Mouse (Mus musculus) midbrain, embryonic 11.5 days (tissue): Measurements from ENCODE around the gene Gm13089. TPM values are rescaled to one million over a fixed set of nuclear protein-coding genes. Genes with fewer than 3 reads are reported as not detected.
"Not testable (repeated sequence)": the region's sequence is repeated elsewhere in the genome, so short reads cannot be mapped to it uniquely, and the experiment has no call there.

Source experiments
- ATAC-seq: fragments of 200-750 bp; cut with Nextera tagmentation; 2 replicates; pipeline ENCODE4 v1.8.0; 2017; ENCODE audit warnings: moderate TSS enrichment, moderate library complexity; ENCODE audit not compliant: low FRiP score
- DNase-seq: peaks from one replicate; pipeline ENCODE4 v3.0.0; 2015; ENCODE audit warnings: low spot score; ENCODE audit errors: missing footprints
- H3K27ac ChIP-seq: fragments of 300-500 bp; sonication (generic); 2 replicates; pipeline ENCODE4 v1.5.1; 2014; ENCODE audit warnings: low read depth, low read length
- H3K27me3 ChIP-seq: fragments of 300-500 bp; sonication (generic); 2 replicates; pipeline ENCODE4 v1.6.1; 2014; ENCODE audit warnings: mild to moderate bottlenecking, low read length, moderate library complexity, mixed read lengths; ENCODE audit not compliant: control insufficient read depth, insufficient read depth
- H3K36me3 ChIP-seq: fragments of 300-500 bp; sonication (generic); 2 replicates; pipeline ENCODE4 v1.6.1; 2014; ENCODE audit warnings: mild to moderate bottlenecking, low read length, moderate library complexity, mixed read lengths; ENCODE audit not compliant: control insufficient read depth, insufficient read depth
- H3K4me1 ChIP-seq: fragments of 300-500 bp; sonication (generic); 2 replicates; pipeline ENCODE4 v1.6.1; 2014; ENCODE audit warnings: low read length; ENCODE audit not compliant: control insufficient read depth, insufficient read depth
- H3K4me2 ChIP-seq: fragments of 300-500 bp; sonication (generic); 2 replicates; pipeline ENCODE4 v1.6.1; 2014; ENCODE audit warnings: mild to moderate bottlenecking, moderate library complexity
- H3K4me3 ChIP-seq: fragments of 300-500 bp; sonication (generic); 2 replicates; pipeline ENCODE4 v1.5.1; 2014; ENCODE audit warnings: low read depth, low read length
- H3K9ac ChIP-seq: fragments of 300-500 bp; sonication (generic); 2 replicates; pipeline ENCODE4 v1.6.1; 2014; ENCODE audit warnings: low read length
- H3K9me3 ChIP-seq: fragments of 300-500 bp; sonication (generic); 2 replicates; pipeline ENCODE4 v1.6.1; 2016; ENCODE audit warnings: low read length; ENCODE audit not compliant: control insufficient read depth
- WGBS: fragments of 180-500 bp; shearing (Covaris S2); extraction: QIAGEN DNeasy Blood & Tissue Kit; methylation state at CpG from one replicate; pipeline ENCODE4 v1.1.7; 2014; 5-methylcytosine and 5-hydroxymethylcytosine counted together
- polyA plus RNA-seq: library from polyadenylated mRNA; unstranded; fragments of >200 nt; fragmentation: Nextera tagmentation; extraction: Ambion mirVana; gene quantifications from 2 replicates; pipeline ENCODE4 v1.2.1, GENCODE M21; 2014

The Gm13089 gene
- not detected in 2 replicates for polyA plus RNA-seq

DNA sequence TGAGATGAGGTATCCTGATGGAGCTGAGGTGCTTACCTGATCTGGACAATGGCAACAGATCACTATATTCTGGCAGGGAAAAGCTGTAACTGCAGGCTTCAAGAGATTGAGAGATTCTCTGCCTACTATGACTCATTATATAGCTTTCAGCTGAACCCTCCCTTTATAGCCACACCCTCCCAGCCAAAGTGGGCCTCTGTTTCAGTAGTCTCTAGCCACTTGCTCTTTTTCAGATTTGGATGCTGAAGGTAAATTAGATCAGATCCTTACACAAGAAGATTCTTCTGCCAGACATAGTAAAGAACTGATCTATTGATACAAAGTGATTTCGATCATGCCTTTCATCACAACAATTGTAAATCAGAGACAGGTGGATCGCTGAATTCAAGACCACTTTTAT, at the start of gene Gm13089:
Gm13089 (minus strand) TSS at position 101 of the 400 bp plus-strand sequence.
- no peak within 1 kb of the TSS for H3K4me2 ChIP-seq
- H3K9ac ChIP-seq: no peak within 1 kb of the TSS
- no peak within 1 kb of the TSS for H3K4me3 ChIP-seq
- H3K4me1 ChIP-seq: no peaks in the 10 kb centered on the region
- peaks cover 10% of the 10 kb centered on the region; the same call in 1 of the 2 replicates for H3K9me3 ChIP-seq
- no peaks in the 10 kb centered on the region for H3K36me3 ChIP-seq
- WGBS: 82% methylated on average over 2 of the region's 2 CpGs
- DNase-seq (no peak), ATAC-seq (no peak)
- H3K27me3 ChIP-seq: no peaks in the 10 kb centered on the region
- H3K27ac ChIP-seq: no peak within 1 kb of the TSS

- DNase-seq: no peak
- H3K4me1 ChIP-seq: no peaks in the 10 kb centered on the region
- no peak within 1 kb of the TSS for H3K4me2 ChIP-seq
- H3K27me3 ChIP-seq: no peaks in the 10 kb centered on the region
- peaks cover 4% of the 10 kb centered on the region; the same call in 1 of the 2 replicates for H3K9me3 ChIP-seq
- no peak for ATAC-seq
- no peaks in the 10 kb centered on the region for H3K36me3 ChIP-seq
- H3K9ac ChIP-seq: no peak within 1 kb of the TSS
- no peak within 1 kb of the TSS for H3K27ac ChIP-seq
- no peak within 1 kb of the TSS for H3K4me3 ChIP-seq
- WGBS: 85% methylated on average over 1 of the region's 1 CpGs
These were observed 16.6 kb upstream of the Gm13089 start, which contains the start of gene Gm13078 for GRCm38 (mm10) chr4:143719155-143719554. TSS of gene Gm13078 (plus strand) at chr4:143719455.

GRCm38 (mm10) chr4:143657146-143657545, 45.4 kb downstream of the Gm13089 start, which contains the start of gene Gm13088:
TSS of gene Gm13088 (minus strand) at chr4:143657246.
- not testable (repeated sequence) for H3K27ac ChIP-seq, DNase-seq, H3K4me3 ChIP-seq, H3K9ac ChIP-seq, H3K4me2 ChIP-seq, H3K4me1 ChIP-seq, H3K27me3 ChIP-seq, H3K36me3 ChIP-seq, H3K9me3 ChIP-seq, ATAC-seq

Other genes starting within 250 kb of the Gm13089 start
- not detected in 2 replicates for gene Gm13043, start 191.4 kb downstream of the Gm13089 start, polyA plus RNA-seq
- not detected in 2 replicates for gene Gm13040, start 166.8 kb downstream of the Gm13089 start, polyA plus RNA-seq
- not detected in 2 replicates for gene BC080695, start 151.0 kb downstream of the Gm13089 start, polyA plus RNA-seq
- gene Gm13057, start 151.0 kb downstream of the Gm13089 start, polyA plus RNA-seq: not detected in 2 replicates
- not detected in 2 replicates for gene Gm13083, start 87.7 kb downstream of the Gm13089 start, polyA plus RNA-seq
- gene Gm13088, start 45.5 kb downstream of the Gm13089 start, polyA plus RNA-seq: not detected in 2 replicates
- gene Gm13078, start 16.7 kb upstream of the Gm13089 start, polyA plus RNA-seq: not detected in 2 replicates
- not detected in 2 replicates for gene Gm13023, start 86.6 kb upstream of the Gm13089 start, polyA plus RNA-seq
- not detected in 2 replicates for gene Gm13084, start 113.4 kb upstream of the Gm13089 start, polyA plus RNA-seq
- gene Gm13103, start 143.8 kb upstream of the Gm13089 start, polyA plus RNA-seq: not detected in 2 replicates
- not detected in 2 replicates for gene Pramef6, start 197.7 kb upstream of the Gm13089 start, polyA plus RNA-seq
- not detected in 2 replicates for gene Pramef25, start 248.3 kb upstream of the Gm13089 start, polyA plus RNA-seq